Mouse (Mus musculus) megakaryocyte, embryonic 14.5 days (primary cell): ENCODE results near the gene Lrrc9.

ENCODE experiments used
- FLI1 ChIP-seq: IDR thresholded peaks from 2 replicates; pipeline ENCODE4 v1.6.1; 2012; ENCODE audit warnings: low read length, inconsistent platforms, mixed read lengths
- GATA1 ChIP-seq: IDR thresholded peaks from 3 replicates; pipeline ENCODE4 v1.6.1; 2012; ENCODE audit warnings: mixed read lengths, low read length, inconsistent platforms, borderline replicate concordance

GRCm38 (mm10) chr12:72519855-72520254 lies 78.2 kb downstream of the Lrrc9 start:
- TF ChIP-seq GATA1 (no peak), FLI1 (no peak)
